Comparison of ENCODE assay signal across 24 mouse cellular contexts in genomic region chr11:3671000-3671628, GRCm38 (mm10). TPM values are rescaled to one million over a fixed set of nuclear protein-coding genes. Genes with fewer than 3 reads are reported as not detected.
A peak's percentile ranks its signal among the peaks of the same experiment; 100 is the strongest.
DNase-seq lines count a peak whose midpoint lies in the region; ATAC-seq lines count a peak whose summit lies in the region.
"Had no signal": no experiment of that assay in that cellular context is flagged by ENCODE, and none has a peak within 500 bp of the region (broad histone marks: within the 10 kb centered on the region; RNA-seq: fewer than 3 reads in every experiment).

No protein-coding gene starts in this region.

- no peak overlapping the region for H3K4me2 ChIP-seq in neural tube, embryonic 12.5 days (replicated peaks)
- H3K4me2 ChIP-seq: embryonic facial prominence, embryonic 15.5 days; forebrain, embryonic 12.5 days; heart, embryonic 13.5 days; hindbrain, embryonic 15.5 days had no signal

- H3K27me3 ChIP-seq in neural tube, embryonic 12.5 days (replicated peaks), result no peaks in the 10 kb centered on the region
- H3K27me3 ChIP-seq: CH12.LX; embryonic facial prominence, embryonic 15.5 days; forebrain, embryonic 12.5 days; heart, embryonic 13.5 days; hindbrain, embryonic 15.5 days; Patski had no signal

- no peaks in the 10 kb centered on the region for H3K9me3 ChIP-seq in neural tube, embryonic 12.5 days
- H3K9me3 ChIP-seq: embryonic facial prominence, embryonic 15.5 days; forebrain, embryonic 12.5 days; heart, embryonic 13.5 days; hindbrain, embryonic 15.5 days had no signal

- WGBS in neural tube, embryonic 12.5 days, result 98% methylated on average over 1 of the region's 1 CpGs

- 0 out of 2 replicates have a peak, but pooled peaks cover 7% of the 10 kb centered on the region for H3K4me1 ChIP-seq in neural tube, embryonic 12.5 days
- H3K4me1 ChIP-seq: embryonic facial prominence, embryonic 15.5 days; forebrain, embryonic 12.5 days; heart, embryonic 13.5 days; hindbrain, embryonic 15.5 days had no signal

- H3K36me3 ChIP-seq in neural tube, embryonic 12.5 days, result peaks cover 73% of the 10 kb centered on the region

- H3K9ac ChIP-seq in neural tube, embryonic 12.5 days, result no peak overlapping the region
- H3K9ac ChIP-seq: embryonic facial prominence, embryonic 15.5 days; forebrain, embryonic 12.5 days; forebrain, postnatal 0 days; heart, embryonic 13.5 days; hindbrain, embryonic 15.5 days had no signal

- no peak overlapping the region for H3K27ac ChIP-seq in neural tube, embryonic 12.5 days
- H3K27ac ChIP-seq: embryonic facial prominence, embryonic 15.5 days; forebrain, embryonic 12.5 days; gastrocnemius, adult 2 months; heart, embryonic 13.5 days; hindbrain, embryonic 15.5 days had no signal

- DNase-seq in neural tube, embryonic 10.5 days (ENCODE audit: extremely low spot score, low spot score), result no peak
- peak; percentile 7 for DNase-seq in ZHBTc4 (ENCODE audit: low read depth, low spot score)
- peak; percentile 23 for DNase-seq in mesoderm, embryonic 11.5 days (ENCODE audit: low read depth, low spot score)
- DNase-seq in right cerebral cortex, adult 2 months (ENCODE audit: low spot score in 2 of 2), result no peak
- DNase-seq in kidney, adult 11 months, result no peak
- DNase-seq in heart, adult 9 months (ENCODE audit: low spot score in 2 of 2), result no peak
- DNase-seq: adrenal gland, adult 8-10 months; adrenal gland, postnatal 36 days; cerebellum, adult 11 months; cerebellum, adult 8-10 months; cerebellum, postnatal 14 days; embryo, embryonic 11 days; forebrain, postnatal 0 days; gastrocnemius, adult 2 months; gastrocnemius, postnatal 25 days; heart, postnatal 36 days had no signal

- no peak overlapping the region for H3K4me3 ChIP-seq in neural tube, embryonic 12.5 days
- H3K4me3 ChIP-seq: embryonic facial prominence, embryonic 15.5 days; erythroblast, embryonic 14.5 days; forebrain, embryonic 12.5 days; gastrocnemius, adult 2 months; heart, embryonic 13.5 days; hindbrain, embryonic 15.5 days had no signal

- peak; percentile 37; the same call in 1 of the 2 replicates for ATAC-seq in neural tube, embryonic 12.5 days (ENCODE audit: low FRiP score, low read depth)
- ATAC-seq: forebrain, postnatal 0 days; Patski had no signal

RNA-seq across cellular contexts. Expression of gene Morc2a, which starts 22.1 kb away (rescaled TPM):
- 48.0 and 55.9 TPM in 2 replicates for polyA plus RNA-seq in neural tube, embryonic 12.5 days (2016; fragmentation: Nextera tagmentation; extraction: Ambion mirVana)

Comparison
In these comparisons a context has a peak if more than half of its experiments do, and no peak if none do; other contexts are left out.
1. DNase-seq: peak in ZHBTc4 (single experiment) and mesoderm, embryonic 11.5 days (single experiment); none in neural tube, embryonic 10.5 days (single experiment), right cerebral cortex, adult 2 months (0 of 2), kidney, adult 11 months (single experiment) and heart, adult 9 months (0 of 2).